Mouse (Mus musculus): ENCODE data around the gene Rps2. TPM values are rescaled to one million over a fixed set of nuclear protein-coding genes. Genes with fewer than 3 reads are reported as not detected.

Gene Rps2
- polyA plus RNA-seq, 1 experiment from 2014 or later = 732 TPM

DNA sequence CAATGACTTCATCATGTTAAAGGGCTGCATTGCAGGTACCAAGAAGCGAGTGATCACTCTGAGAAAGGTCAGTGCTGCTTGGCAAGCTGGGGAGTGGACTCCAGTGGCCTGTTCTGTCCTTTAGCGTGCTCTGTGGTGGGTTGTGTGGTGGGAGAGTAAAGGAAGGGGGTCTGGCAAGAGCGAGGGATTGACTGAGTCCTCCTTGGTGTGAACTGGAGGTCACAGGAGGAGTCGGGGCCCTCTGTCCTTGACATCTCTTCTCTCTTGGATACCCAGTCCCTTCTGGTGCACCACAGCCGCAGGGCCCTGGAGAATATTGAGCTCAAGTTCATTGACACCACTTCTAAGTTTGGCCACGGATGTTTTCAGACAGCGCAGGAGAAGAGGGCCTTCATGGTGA is 17.5 kb downstream of the Rps2 start:
- 86% methylated on average over 7 of the region's 7 CpGs for WGBS
- peak overlapping the region; percentile 94 for H3K4me2 ChIP-seq (ENCODE audit: low read length)
- H3K9me3 ChIP-seq (ENCODE audit: control insufficient read depth, low read length) = no peaks in the 10 kb centered on the region
- no peak overlapping the region for H3K4me3 ChIP-seq (ENCODE audit: low read length)
- H3K27ac ChIP-seq (ENCODE audit: low read depth, low read length) = no peak overlapping the region; the same call in 1 of the 2 replicates
- peaks cover 15% of the 10 kb centered on the region for H3K4me1 ChIP-seq (ENCODE audit: control insufficient read depth, insufficient read depth, low read depth, low read length)
- H3K36me3 ChIP-seq (ENCODE audit: control insufficient read depth, insufficient read depth, low read length) = no peaks in the 10 kb centered on the region
- peaks cover 2% of the 10 kb centered on the region; the same call in 1 of the 2 replicates for H3K27me3 ChIP-seq (replicated peaks; ENCODE audit: control insufficient read depth, insufficient read depth, low read length)
- no peak for ATAC-seq
- no peak overlapping the region for H3K9ac ChIP-seq (ENCODE audit: low read depth, low read length)

DNA sequence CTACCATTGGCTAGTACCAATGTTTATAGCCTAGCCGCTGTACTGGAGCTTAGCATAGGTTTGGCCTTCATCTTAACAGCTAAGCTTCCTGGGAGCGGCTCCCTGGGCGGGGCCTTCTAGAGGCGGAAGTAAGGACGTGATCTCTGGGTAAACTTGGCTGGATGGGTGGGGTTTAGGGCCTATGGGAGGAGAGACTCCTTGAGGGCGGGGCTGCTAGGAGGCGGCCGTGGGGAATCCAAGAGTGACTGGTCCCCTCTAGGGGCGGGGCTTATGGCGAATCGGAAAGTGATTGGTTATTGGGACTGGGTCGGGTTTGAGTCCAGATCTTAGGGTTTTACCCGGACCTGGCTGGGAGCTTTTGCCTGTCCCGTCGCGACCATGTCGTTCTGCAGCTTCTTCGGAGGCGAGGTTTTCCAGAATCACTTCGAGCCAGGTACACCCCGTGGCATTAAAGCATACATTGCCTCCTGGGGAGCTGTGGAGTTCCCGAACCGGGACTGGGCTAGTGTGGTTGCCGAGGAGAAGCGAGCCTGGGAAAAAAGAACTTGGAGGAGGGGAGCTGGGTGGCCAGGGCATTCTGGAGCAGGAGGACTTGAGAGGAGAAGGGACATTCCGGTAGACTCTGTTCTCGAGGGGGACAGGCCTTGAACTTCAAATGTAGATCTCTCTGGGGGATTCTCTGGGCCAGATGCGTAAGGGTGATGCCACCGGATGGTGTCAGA is 18.6 kb downstream of the Rps2 start, which contains the start of gene Msrb1:
Gene Msrb1, plus strand, starts transcription at position 313 of the 722 bp plus-strand sequence.
- H3K27me3 ChIP-seq (replicated peaks; ENCODE audit: control insufficient read depth, insufficient read depth, low read length) = peaks cover 2% of the 10 kb centered on the region; the same call in 1 of the 2 replicates
- peaks cover 15% of the 10 kb centered on the region for H3K4me1 ChIP-seq (ENCODE audit: control insufficient read depth, insufficient read depth, low read depth, low read length)
- H3K27ac ChIP-seq (ENCODE audit: low read depth, low read length) = peak within 1 kb of the TSS; percentile 54
- 1% methylated on average over 29 of the region's 29 CpGs for WGBS
- ATAC-seq = peak; percentile 97
- H3K9me3 ChIP-seq (ENCODE audit: control insufficient read depth, low read length) = no peaks in the 10 kb centered on the region
- peak within 1 kb of the TSS; percentile 71 for H3K9ac ChIP-seq (ENCODE audit: low read depth, low read length)
- peak within 1 kb of the TSS; percentile 94 for H3K4me2 ChIP-seq (ENCODE audit: low read length)
- no peaks in the 10 kb centered on the region for H3K36me3 ChIP-seq (ENCODE audit: control insufficient read depth, insufficient read depth, low read length)
- peak within 1 kb of the TSS; percentile 55 for H3K4me3 ChIP-seq (ENCODE audit: low read length)

DNA sequence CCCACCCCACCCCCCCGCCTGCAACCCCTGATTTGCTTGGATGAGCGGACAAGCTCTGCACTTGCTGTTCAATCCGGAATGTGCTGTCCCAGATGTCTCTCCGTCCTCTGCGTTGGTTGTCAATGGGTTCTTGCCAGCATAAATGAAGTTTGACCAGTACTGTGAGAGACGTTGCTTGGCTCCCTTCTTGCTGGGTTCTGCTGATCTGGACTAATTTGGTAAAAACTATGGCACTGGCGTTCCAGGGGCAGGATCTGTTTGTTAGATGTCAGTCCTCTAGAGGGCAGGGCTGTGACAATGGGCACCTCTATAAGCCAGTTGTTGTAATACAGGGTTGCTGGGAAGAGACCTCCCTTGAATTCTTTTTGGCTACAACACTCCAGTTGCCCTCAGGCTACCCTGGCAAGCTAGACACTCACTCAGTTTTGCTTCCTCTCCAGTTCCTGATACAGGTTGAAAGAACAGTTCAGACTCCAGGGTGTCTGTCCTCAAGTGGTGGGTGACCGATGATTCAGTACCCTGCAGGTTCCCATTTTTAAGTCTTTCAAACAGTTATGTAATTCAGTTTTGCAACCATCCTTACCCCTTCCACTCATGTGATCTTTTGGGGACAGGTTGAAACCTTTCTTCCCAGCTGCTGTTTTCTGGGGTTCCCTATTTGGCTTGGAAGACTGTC is 19.4 kb downstream of the Rps2 start:
- ATAC-seq = no peak
- Histone ChIP-seq H3K4me2 (ENCODE audit: low read length) (peak overlapping the region; percentile 94), H3K27me3 (replicated peaks; ENCODE audit: control insufficient read depth, insufficient read depth, low read length) (peaks cover 2% of the 10 kb centered on the region; the same call in 1 of the 2 replicates), H3K4me1 (ENCODE audit: control insufficient read depth, insufficient read depth, low read depth, low read length) (peaks cover 15% of the 10 kb centered on the region), H3K9ac (ENCODE audit: low read depth, low read length) (peak overlapping the region; percentile 71), H3K36me3 (ENCODE audit: control insufficient read depth, insufficient read depth, low read length) (no peaks in the 10 kb centered on the region), H3K9me3 (ENCODE audit: control insufficient read depth, low read length) (no peaks in the 10 kb centered on the region), H3K27ac (ENCODE audit: low read depth, low read length) (no peak overlapping the region), H3K4me3 (ENCODE audit: low read length) (peak overlapping the region; percentile 55)
- WGBS = 24% methylated on average over 8 of the region's 8 CpGs

DNA sequence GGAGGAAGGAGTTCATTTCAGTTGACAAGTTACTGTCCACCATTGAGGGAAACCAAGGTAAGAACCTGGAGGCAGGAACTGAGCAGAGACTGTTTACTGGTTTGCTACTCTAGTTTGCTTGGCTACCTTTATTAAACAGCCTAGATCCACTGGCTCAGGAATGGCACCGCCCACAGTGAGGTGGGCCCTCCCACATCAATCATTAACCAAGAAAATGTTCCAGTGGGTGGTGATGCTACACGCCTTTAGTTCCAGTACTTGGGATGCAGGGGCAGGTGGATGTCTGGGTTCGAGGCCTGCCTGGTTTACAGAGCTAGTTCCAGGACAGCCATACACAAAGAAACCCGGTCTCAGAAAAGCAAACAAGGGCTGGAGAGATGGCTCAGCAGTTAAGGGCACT is 20.3 kb downstream of the Rps2 start:
- Histone ChIP-seq H3K9ac (ENCODE audit: low read depth, low read length) (no peak overlapping the region), H3K9me3 (ENCODE audit: control insufficient read depth, low read length) (no peaks in the 10 kb centered on the region)

DNA sequence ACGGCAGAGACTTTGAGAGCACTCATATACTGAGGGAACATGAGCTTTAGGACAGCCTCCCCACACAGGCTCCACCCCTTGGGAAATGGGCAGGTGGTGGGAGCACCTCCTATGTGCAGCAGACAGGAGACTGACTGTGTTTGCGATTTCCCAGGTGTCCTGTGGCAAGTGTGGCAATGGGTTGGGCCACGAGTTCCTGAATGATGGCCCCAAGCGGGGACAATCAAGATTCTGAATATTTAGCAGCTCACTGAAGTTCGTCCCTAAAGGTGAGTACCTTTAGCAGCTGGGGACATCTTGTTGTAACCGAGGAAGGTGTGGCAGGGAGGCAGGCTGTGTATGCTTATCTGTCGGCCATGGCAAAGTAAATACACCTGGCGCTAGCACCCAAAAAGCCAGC is 22.0 kb downstream of the Rps2 start:
- no peak overlapping the region for H3K4me2 ChIP-seq (ENCODE audit: low read length)
- no peak overlapping the region for H3K27ac ChIP-seq (ENCODE audit: low read depth, low read length)
- H3K36me3 ChIP-seq (ENCODE audit: control insufficient read depth, insufficient read depth, low read length) = no peaks in the 10 kb centered on the region
- no peak overlapping the region for H3K4me3 ChIP-seq (ENCODE audit: low read length)
- ATAC-seq = no peak
- WGBS = 87% methylated on average over 8 of the region's 8 CpGs
- H3K27me3 ChIP-seq (replicated peaks; ENCODE audit: control insufficient read depth, insufficient read depth, low read length) = no peaks in the 10 kb centered on the region
- no peaks in the 10 kb centered on the region for H3K9me3 ChIP-seq (ENCODE audit: control insufficient read depth, low read length)
- H3K9ac ChIP-seq (ENCODE audit: low read depth, low read length) = no peak overlapping the region
- H3K4me1 ChIP-seq (ENCODE audit: control insufficient read depth, insufficient read depth, low read depth, low read length) = peaks cover 15% of the 10 kb centered on the region

More for the DNA sequence above, 20.3 kb downstream of the Rps2 start:
- Histone ChIP-seq H3K4me1 (ENCODE audit: control insufficient read depth, insufficient read depth, low read depth, low read length) (peaks cover 15% of the 10 kb centered on the region), H3K4me2 (ENCODE audit: low read length) (no peak overlapping the region), H3K27ac (ENCODE audit: low read depth, low read length) (no peak overlapping the region), H3K27me3 (replicated peaks; ENCODE audit: control insufficient read depth, insufficient read depth, low read length) (peaks cover 2% of the 10 kb centered on the region; the same call in 1 of the 2 replicates), H3K4me3 (ENCODE audit: low read length) (no peak overlapping the region), H3K36me3 (ENCODE audit: control insufficient read depth, insufficient read depth, low read length) (no peaks in the 10 kb centered on the region)
- ATAC-seq = no peak
- 85% methylated on average over 4 of the region's 4 CpGs for WGBS

DNA sequence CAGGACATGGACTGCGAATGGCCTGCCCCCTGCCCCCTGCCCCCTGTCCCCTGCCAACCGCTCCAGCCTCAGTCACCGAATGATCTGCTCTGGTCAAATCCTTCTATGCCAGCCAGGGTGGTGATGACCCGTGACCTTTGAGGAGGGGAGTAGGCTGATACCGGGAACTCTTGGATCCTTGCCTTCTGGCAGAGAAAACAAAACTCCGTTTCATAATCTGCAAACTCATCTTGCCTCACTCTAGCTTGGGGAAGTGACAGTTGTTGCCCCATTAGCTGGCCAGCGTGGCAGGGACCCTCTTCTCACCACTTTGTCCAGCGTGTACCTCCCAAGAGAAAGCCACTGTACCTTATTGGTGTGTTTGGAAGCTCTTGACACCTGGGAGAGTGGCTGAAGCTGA is 24.4 kb downstream of the Rps2 start:
- no peak overlapping the region for H3K9ac ChIP-seq (ENCODE audit: low read depth, low read length)
- 78% methylated on average over 8 of the region's 8 CpGs for WGBS
- no peak overlapping the region for H3K4me2 ChIP-seq (ENCODE audit: low read length)
- H3K27ac ChIP-seq (ENCODE audit: low read depth, low read length) = no peak overlapping the region
- ATAC-seq = no peak
- peaks cover 4% of the 10 kb centered on the region for H3K4me1 ChIP-seq (ENCODE audit: control insufficient read depth, insufficient read depth, low read depth, low read length)
- no peak overlapping the region for H3K4me3 ChIP-seq (ENCODE audit: low read length)
- H3K36me3 ChIP-seq (ENCODE audit: control insufficient read depth, insufficient read depth, low read length) = no peaks in the 10 kb centered on the region
- H3K9me3 ChIP-seq (ENCODE audit: control insufficient read depth, low read length) = no peaks in the 10 kb centered on the region
- H3K27me3 ChIP-seq (replicated peaks; ENCODE audit: control insufficient read depth, insufficient read depth, low read length) = peaks cover 2% of the 10 kb centered on the region; the same call in 1 of the 2 replicates

DNA sequence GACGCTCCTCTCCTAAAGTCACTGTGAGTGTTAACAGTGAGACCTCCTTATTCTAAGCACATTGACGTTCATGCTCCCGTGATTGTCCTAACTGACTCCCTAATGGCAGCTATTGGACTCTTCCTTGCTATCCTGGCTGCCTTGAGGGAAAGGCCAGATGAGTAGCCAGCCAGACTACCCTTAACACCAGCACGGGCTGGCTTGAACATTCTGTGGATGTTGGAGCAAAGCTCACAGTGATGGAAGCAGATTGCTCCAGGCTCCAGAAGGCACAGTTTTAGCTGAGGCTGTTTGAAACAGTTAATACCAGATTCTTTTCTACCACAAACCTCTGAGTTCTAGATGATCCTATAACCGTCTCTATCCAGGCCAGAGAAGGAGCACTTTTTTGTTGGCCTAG is 26.0 kb downstream of the Rps2 start:
- Histone ChIP-seq H3K27ac (ENCODE audit: low read depth, low read length) (no peak overlapping the region), H3K27me3 (replicated peaks; ENCODE audit: control insufficient read depth, insufficient read depth, low read length) (peaks cover 3% of the 10 kb centered on the region), H3K4me3 (ENCODE audit: low read length) (no peak overlapping the region), H3K9ac (ENCODE audit: low read depth, low read length) (no peak overlapping the region), H3K9me3 (ENCODE audit: control insufficient read depth, low read length) (no peaks in the 10 kb centered on the region), H3K4me2 (ENCODE audit: low read length) (no peak overlapping the region), H3K36me3 (ENCODE audit: control insufficient read depth, insufficient read depth, low read length) (no peaks in the 10 kb centered on the region), H3K4me1 (ENCODE audit: control insufficient read depth, insufficient read depth, low read depth, low read length) (no peaks in the 10 kb centered on the region)
- WGBS = 76% methylated on average over 5 of the region's 5 CpGs
- no peak for ATAC-seq

DNA sequence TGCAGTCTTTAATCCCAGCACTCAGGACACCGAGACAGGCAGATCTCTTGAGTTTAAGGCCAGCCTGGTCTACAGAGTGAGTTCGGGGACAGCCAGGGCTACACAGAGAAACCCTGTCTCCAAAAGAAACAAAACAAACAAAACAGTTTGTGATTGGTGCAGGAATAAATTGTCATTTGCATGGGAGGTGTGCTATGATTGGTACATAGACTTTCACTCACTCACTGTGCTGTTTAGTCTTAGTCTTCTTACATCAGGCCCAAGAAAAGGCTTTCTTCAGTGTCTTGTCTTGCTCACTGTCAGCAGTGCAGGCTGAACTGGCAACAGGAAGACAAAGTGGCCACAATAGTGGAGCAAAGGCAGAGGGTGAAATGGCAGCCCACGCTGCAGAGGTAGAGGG is 26.5 kb downstream of the Rps2 start:
- no peak for ATAC-seq
- no peaks in the 10 kb centered on the region for H3K9me3 ChIP-seq (ENCODE audit: control insufficient read depth, low read length)
- no peak overlapping the region for H3K4me2 ChIP-seq (ENCODE audit: low read length)
- no peaks in the 10 kb centered on the region for H3K36me3 ChIP-seq (ENCODE audit: control insufficient read depth, insufficient read depth, low read length)
- WGBS = 80% methylated on average over 3 of the region's 3 CpGs
- H3K4me1 ChIP-seq (ENCODE audit: control insufficient read depth, insufficient read depth, low read depth, low read length) = no peaks in the 10 kb centered on the region
- peaks cover 7% of the 10 kb centered on the region for H3K27me3 ChIP-seq (replicated peaks; ENCODE audit: control insufficient read depth, insufficient read depth, low read length)
- H3K27ac ChIP-seq (ENCODE audit: low read depth, low read length) = no peak overlapping the region
- H3K4me3 ChIP-seq (ENCODE audit: low read length) = no peak overlapping the region
- no peak overlapping the region for H3K9ac ChIP-seq (ENCODE audit: low read depth, low read length)

Data from hindbrain, embryonic 16.5 days (tissue).